In genomic region chr3:121736025-121736744, GRCm38 (mm10) we compare ENCODE assay signal across 8 mouse cellular contexts. TPM values are rescaled to one million over a fixed set of nuclear protein-coding genes. Genes with fewer than 3 reads are reported as not detected.
A peak's percentile ranks its signal among the peaks of the same experiment; 100 is the strongest.
DNase-seq lines count a peak whose midpoint lies in the region; ATAC-seq lines count a peak whose summit lies in the region.

No protein-coding gene starts in this region.

- peak; percentile 88 for DNase-seq in adipocyte (ENCODE audit: low spot score)
- DNase-seq in embryo, embryonic 10 days (ENCODE audit: low spot score): peak; percentile 88
- DNase-seq in gastrocnemius, postnatal 25 days: peak; percentile 50
- peak; percentile 67 to 78 for DNase-seq in left cerebral cortex, adult 8-10 months (ENCODE audit: low spot score in 2 of 2)
- peak; percentile 85 for DNase-seq in right cerebral cortex, postnatal 14 days
- peak; percentile 63 to 80 for DNase-seq in urinary bladder, postnatal 36 days (ENCODE audit: low spot score in 2 of 2)

- peak; percentile 38 for ATAC-seq in inflammation-experienced regulatory T-cells, adult 6 months
- peak; percentile 89 for ATAC-seq in megakaryocyte-erythroid progenitor cell, adult 5-6 weeks (replicated peaks; ENCODE audit: low FRiP score, low TSS enrichment, poor library complexity, severe bottlenecking)

RNA-seq across cellular contexts. Expression of gene F3, which starts 12.8 kb away (rescaled TPM):
- 1 to 10 TPM; 4.3 to 6.1 TPM for total RNA-seq in gastrocnemius, postnatal 25 days (2021)
- under 1 TPM in 1 of 3 experiments, not detected in 2; 0.43 TPM for polyA plus RNA-seq in inflammation-experienced regulatory T-cells, adult 6 months (2017; shearing (Covaris generic))
- 10 to 100 TPM; 47.6 to 60.8 (median 53.0) TPM for total RNA-seq in left cerebral cortex, adult 8-10 months (2022)
- total RNA-seq in megakaryocyte-erythroid progenitor cell, adult 5-6 weeks (2014; fragmentation: Nextera tagmentation): not detected in 2 replicates
- not detected in 2 replicates for total RNA-seq in megakaryocyte-erythroid progenitor cell, adult 5-6 weeks (2017)

Comparison
In these comparisons a context has a peak if more than half of its experiments do, and no peak if none do; other contexts are left out.
1. Peak in every context shown above with its lines: DNase-seq and ATAC-seq.
2. RNA of gene F3, which starts 12.8 kb away (total RNA-seq): 47.6 to 60.8 TPM in left cerebral cortex, adult 8-10 months; 4.3 to 6.1 TPM in gastrocnemius, postnatal 25 days and not detected in megakaryocyte-erythroid progenitor cell, adult 5-6 weeks; every median in the first group is over 4 times any median in the second.